Mouse (Mus musculus) midbrain, embryonic 11.5 days (tissue): ENCODE measurements at regions not wholly inside any gene's neighbourhood (a gene's known extent, or its start where the extent isn't known, plus 50 kb on each side); places are given as distances from the start of the nearest gene placed in this dataset.

Source experiments
- ATAC-seq: fragments of 200-750 bp; cut with Nextera tagmentation; 2 replicates; pipeline ENCODE4 v1.8.0; 2017; ENCODE audit warnings: moderate TSS enrichment, moderate library complexity; ENCODE audit not compliant: low FRiP score
- DNase-seq: peaks from one replicate; pipeline ENCODE4 v3.0.0; 2015; ENCODE audit warnings: low spot score; ENCODE audit errors: missing footprints
- H3K27ac ChIP-seq: fragments of 300-500 bp; sonication (generic); 2 replicates; pipeline ENCODE4 v1.5.1; 2014; ENCODE audit warnings: low read depth, low read length
- H3K27me3 ChIP-seq: fragments of 300-500 bp; sonication (generic); 2 replicates; pipeline ENCODE4 v1.6.1; 2014; ENCODE audit warnings: mild to moderate bottlenecking, low read length, moderate library complexity, mixed read lengths; ENCODE audit not compliant: control insufficient read depth, insufficient read depth
- H3K36me3 ChIP-seq: fragments of 300-500 bp; sonication (generic); 2 replicates; pipeline ENCODE4 v1.6.1; 2014; ENCODE audit warnings: mild to moderate bottlenecking, low read length, moderate library complexity, mixed read lengths; ENCODE audit not compliant: control insufficient read depth, insufficient read depth
- H3K4me1 ChIP-seq: fragments of 300-500 bp; sonication (generic); 2 replicates; pipeline ENCODE4 v1.6.1; 2014; ENCODE audit warnings: low read length; ENCODE audit not compliant: control insufficient read depth, insufficient read depth
- H3K4me2 ChIP-seq: fragments of 300-500 bp; sonication (generic); 2 replicates; pipeline ENCODE4 v1.6.1; 2014; ENCODE audit warnings: mild to moderate bottlenecking, moderate library complexity
- H3K4me3 ChIP-seq: fragments of 300-500 bp; sonication (generic); 2 replicates; pipeline ENCODE4 v1.5.1; 2014; ENCODE audit warnings: low read depth, low read length
- H3K9ac ChIP-seq: fragments of 300-500 bp; sonication (generic); 2 replicates; pipeline ENCODE4 v1.6.1; 2014; ENCODE audit warnings: low read length
- H3K9me3 ChIP-seq: fragments of 300-500 bp; sonication (generic); 2 replicates; pipeline ENCODE4 v1.6.1; 2016; ENCODE audit warnings: low read length; ENCODE audit not compliant: control insufficient read depth
- WGBS: fragments of 180-500 bp; shearing (Covaris S2); extraction: QIAGEN DNeasy Blood & Tissue Kit; methylation state at CpG from one replicate; pipeline ENCODE4 v1.1.7; 2014; 5-methylcytosine and 5-hydroxymethylcytosine counted together

DNA sequence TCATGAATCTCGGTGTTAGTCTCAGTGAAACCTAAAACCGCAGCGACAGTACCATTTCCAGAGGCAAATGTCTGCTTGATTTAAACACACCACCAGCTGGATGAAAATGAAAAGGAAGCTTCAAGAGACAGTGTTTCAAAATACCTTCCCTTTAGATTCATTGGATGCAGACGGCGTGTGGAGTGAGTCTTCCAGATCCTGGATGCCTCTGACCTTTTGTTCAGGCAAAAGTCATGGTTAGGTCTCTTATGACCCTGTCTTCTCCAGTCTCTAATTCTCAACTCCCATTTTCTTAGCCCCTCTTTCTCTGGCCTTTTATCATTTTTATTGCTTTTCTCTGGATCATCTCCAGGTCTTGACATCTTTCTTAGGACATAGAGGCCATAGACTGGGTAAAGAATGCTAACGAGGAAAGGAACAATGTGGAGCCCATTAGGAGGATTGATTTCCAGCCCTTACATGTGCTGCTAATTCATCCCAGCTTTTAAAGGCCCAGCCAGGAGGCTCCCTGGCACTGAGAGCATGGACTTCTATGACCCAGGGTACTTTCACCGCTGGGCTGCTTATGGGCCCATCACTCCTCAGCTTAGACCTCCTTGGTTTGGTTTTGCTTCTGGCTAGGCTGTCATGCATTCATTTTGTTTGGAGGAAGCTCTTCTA lies 111.4 kb downstream of the Arrdc4 start:
- no peak overlapping the region for H3K4me3 ChIP-seq
- DNase-seq, result no peak
- no peaks in the 10 kb centered on the region for H3K36me3 ChIP-seq
- no peaks in the 10 kb centered on the region for H3K27me3 ChIP-seq
- no peak overlapping the region for H3K4me2 ChIP-seq
- no peak for ATAC-seq
- WGBS, result 86% methylated on average over 7 of the region's 7 CpGs
- no peaks in the 10 kb centered on the region for H3K4me1 ChIP-seq
- H3K9me3 ChIP-seq, result no peaks in the 10 kb centered on the region
- H3K27ac ChIP-seq, result no peak overlapping the region
- no peak overlapping the region for H3K9ac ChIP-seq

DNA sequence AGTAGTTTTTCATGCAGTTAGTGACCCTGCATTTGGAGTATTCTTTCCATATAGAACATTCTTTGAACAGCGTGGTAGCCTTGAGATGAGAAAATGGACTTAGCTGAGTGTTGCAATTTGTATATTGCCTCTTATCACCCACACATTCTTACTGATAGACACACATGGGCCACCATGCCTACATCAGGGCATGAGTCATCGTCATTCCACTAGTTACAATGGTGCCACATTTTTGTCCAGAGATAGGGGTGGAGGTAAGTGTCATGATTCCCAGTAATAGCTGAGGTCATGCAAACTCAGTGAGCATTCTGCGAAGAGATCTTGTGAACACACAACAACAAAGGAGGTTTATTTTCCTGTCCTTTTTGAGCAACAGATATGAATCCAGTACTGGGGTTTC lies 128.0 kb downstream of the Arrdc4 start:
- Histone ChIP-seq H3K27ac (no peak overlapping the region), H3K27me3 (no peaks in the 10 kb centered on the region), H3K9ac (no peak overlapping the region), H3K9me3 (no peaks in the 10 kb centered on the region), H3K4me2 (no peak overlapping the region), H3K4me1 (no peaks in the 10 kb centered on the region), H3K4me3 (no peak overlapping the region), H3K36me3 (no peaks in the 10 kb centered on the region)
- 89% methylated on average over 3 of the region's 3 CpGs for WGBS
- no peak for ATAC-seq
- DNase-seq, result no peak

DNA sequence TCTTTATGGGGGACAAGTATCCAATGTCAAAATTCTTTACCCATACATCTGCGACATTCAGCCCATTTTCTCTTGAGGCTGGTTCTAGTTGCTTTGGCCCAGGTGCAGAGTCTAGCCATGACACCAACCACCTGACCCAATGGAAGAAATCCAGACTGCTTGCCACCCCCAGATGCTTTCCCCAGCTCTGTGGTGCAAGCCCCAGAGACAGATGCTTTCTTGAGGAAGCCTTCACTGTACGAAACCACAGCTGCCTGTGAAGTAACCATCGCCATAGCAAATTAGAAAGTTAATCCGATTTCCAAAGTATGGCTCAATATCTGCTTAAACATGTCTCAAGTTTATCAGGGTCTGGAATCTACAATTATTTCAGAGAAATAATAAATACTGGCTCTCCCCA lies 138.5 kb downstream of the Arrdc4 start:
- H3K4me1 ChIP-seq, result no peaks in the 10 kb centered on the region
- H3K27ac ChIP-seq, result no peak overlapping the region
- H3K27me3 ChIP-seq, result no peaks in the 10 kb centered on the region
- no peaks in the 10 kb centered on the region for H3K9me3 ChIP-seq
- DNase-seq (no peak), ATAC-seq (no peak)
- no peaks in the 10 kb centered on the region for H3K36me3 ChIP-seq
- 90% methylated on average over 4 of the region's 4 CpGs for WGBS
- no peak overlapping the region for H3K4me2 ChIP-seq
- no peak overlapping the region for H3K4me3 ChIP-seq
- no peak overlapping the region for H3K9ac ChIP-seq

DNA sequence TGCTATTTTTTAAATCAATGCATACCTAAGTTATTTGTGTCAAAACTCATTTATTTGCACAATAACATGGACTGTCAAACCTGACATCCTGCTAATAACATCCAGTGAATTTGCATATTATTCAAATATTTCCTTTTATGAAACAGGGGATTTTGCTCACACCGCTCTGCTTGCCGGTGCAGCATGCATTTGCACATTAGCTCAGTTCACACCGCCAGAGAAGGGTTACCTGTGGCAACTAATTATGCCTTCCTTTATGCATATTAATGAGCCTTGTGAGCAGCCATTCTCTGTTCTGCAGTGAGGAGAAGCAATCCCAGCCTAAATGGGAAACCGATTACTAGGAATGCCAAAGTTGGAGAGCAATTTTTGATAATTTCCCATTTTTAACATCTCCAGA lies 141.9 kb downstream of the Arrdc4 start:
- H3K27ac ChIP-seq, result no peak overlapping the region
- 71% methylated on average over 4 of the region's 4 CpGs for WGBS
- H3K4me3 ChIP-seq, result no peak overlapping the region
- no peaks in the 10 kb centered on the region for H3K27me3 ChIP-seq
- no peak for ATAC-seq
- H3K4me1 ChIP-seq, result no peaks in the 10 kb centered on the region
- H3K4me2 ChIP-seq, result no peak overlapping the region
- no peak overlapping the region for H3K9ac ChIP-seq
- H3K9me3 ChIP-seq, result no peaks in the 10 kb centered on the region
- DNase-seq, result no peak
- H3K36me3 ChIP-seq, result no peaks in the 10 kb centered on the region

DNA sequence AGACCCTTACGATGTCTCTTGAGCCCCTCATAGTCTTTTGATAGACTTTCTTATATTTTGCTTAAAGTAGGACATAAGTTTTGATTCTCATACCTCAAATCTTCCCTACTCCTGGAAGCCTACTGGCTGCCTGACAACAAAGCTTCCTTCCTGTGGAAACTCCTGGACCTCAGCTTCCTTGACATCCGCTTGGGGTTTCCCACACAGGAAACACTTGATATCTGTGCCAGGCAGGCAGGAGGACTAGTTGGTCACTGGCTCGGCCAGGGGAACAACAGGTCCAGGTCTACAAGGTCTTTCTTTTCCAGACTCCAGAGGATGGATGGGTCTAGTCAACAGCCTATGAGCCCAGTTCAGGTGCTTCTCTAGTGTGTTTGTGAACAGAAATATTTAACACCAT lies 142.8 kb downstream of the Arrdc4 start:
- H3K36me3 ChIP-seq, result no peaks in the 10 kb centered on the region
- 88% methylated on average over 3 of the region's 3 CpGs for WGBS
- H3K4me3 ChIP-seq, result no peak overlapping the region
- H3K9ac ChIP-seq, result no peak overlapping the region
- DNase-seq (no peak), ATAC-seq (no peak)
- H3K27ac ChIP-seq, result no peak overlapping the region
- H3K4me1 ChIP-seq, result no peaks in the 10 kb centered on the region
- H3K27me3 ChIP-seq, result no peaks in the 10 kb centered on the region
- H3K9me3 ChIP-seq, result no peaks in the 10 kb centered on the region
- no peak overlapping the region for H3K4me2 ChIP-seq

DNA sequence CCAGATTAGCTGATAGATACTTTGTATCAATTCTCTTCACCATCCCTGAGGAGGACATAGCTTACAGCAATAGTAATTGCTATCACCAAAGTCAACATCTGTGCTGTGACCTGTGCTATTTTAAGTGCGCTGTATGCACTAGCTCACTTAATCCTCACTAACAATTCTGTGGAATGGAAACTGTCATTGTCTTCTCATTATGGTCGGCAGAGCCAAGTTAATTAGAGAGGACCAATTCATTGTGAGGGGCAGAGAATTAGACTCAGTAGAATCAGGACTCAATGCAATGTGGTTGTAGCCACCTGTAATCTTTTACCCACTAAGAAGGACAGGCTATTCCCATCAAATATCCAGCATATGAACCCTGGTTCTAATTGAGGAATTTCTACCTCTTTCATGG lies 145.3 kb downstream of the Arrdc4 start:
- ATAC-seq, result no peak
- DNase-seq, result no peak
- H3K36me3 ChIP-seq, result no peaks in the 10 kb centered on the region
- no peak overlapping the region for H3K4me3 ChIP-seq
- no peaks in the 10 kb centered on the region for H3K9me3 ChIP-seq
- H3K4me1 ChIP-seq, result no peaks in the 10 kb centered on the region
- H3K9ac ChIP-seq, result no peak overlapping the region
- WGBS, result 70% methylated on average over 2 of the region's 2 CpGs
- no peaks in the 10 kb centered on the region; the same call in 1 of the 2 replicates for H3K27me3 ChIP-seq
- no peak overlapping the region for H3K4me2 ChIP-seq
- no peak overlapping the region for H3K27ac ChIP-seq

DNA sequence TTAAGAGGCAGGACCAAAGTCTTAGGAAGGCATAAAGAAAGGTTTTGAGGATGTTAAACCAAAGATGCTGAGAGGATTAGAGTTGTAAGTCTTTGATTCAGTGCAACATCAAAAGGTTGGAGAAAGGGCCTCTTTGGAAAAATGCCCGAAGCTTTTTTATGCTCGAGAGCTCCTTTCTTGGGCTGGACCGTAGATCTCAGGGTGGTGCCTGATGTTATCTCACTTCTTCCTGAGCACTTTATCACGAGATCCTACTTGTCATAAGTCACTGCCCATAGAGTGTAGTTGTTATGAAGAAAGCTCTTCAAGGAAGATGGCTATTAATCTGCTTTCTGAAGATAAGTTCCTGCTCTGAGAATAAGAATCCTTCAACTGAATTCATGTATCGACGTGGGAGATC lies 147.0 kb downstream of the Arrdc4 start:
- 39% methylated on average over 6 of the region's 6 CpGs for WGBS
- no peak overlapping the region for H3K4me2 ChIP-seq
- no peaks in the 10 kb centered on the region for H3K36me3 ChIP-seq
- no peaks in the 10 kb centered on the region for H3K9me3 ChIP-seq
- H3K4me3 ChIP-seq, result no peak overlapping the region
- no peak overlapping the region for H3K9ac ChIP-seq
- H3K27me3 ChIP-seq, result no peaks in the 10 kb centered on the region; the same call in 1 of the 2 replicates
- no peak overlapping the region for H3K27ac ChIP-seq
- no peaks in the 10 kb centered on the region for H3K4me1 ChIP-seq
- no peak for ATAC-seq
- no peak for DNase-seq

DNA sequence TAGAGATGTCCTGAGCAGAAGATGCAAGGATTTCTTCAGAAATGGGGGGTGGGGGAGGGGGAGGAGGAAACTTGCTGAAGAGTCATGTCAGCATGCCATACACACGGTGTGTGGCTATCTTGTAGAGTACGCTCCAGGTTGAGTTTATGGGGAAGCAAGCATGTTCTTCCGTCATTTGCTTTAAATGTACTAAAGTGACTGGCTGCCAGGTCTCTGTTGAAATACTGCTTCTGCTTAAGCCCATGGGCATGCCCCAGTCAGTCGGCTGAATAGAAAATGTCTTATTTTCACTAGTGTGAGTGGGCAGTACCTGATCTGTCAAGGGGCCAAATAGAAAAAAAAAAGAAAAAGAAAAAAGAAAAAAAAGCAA lies 155.0 kb downstream of the Arrdc4 start:
- H3K27me3 ChIP-seq, result peaks cover 2% of the 10 kb centered on the region; the same call in 1 of the 2 replicates
- peaks cover 4% of the 10 kb centered on the region; the same call in 1 of the 2 replicates for H3K4me1 ChIP-seq
- DNase-seq (no peak), ATAC-seq (no peak)
- 70% methylated on average over 4 of the region's 4 CpGs for WGBS
- no peak overlapping the region for H3K9ac ChIP-seq
- no peaks in the 10 kb centered on the region for H3K36me3 ChIP-seq
- no peak overlapping the region for H3K27ac ChIP-seq
- H3K4me3 ChIP-seq, result no peak overlapping the region
- no peak overlapping the region for H3K4me2 ChIP-seq
- no peaks in the 10 kb centered on the region for H3K9me3 ChIP-seq

DNA sequence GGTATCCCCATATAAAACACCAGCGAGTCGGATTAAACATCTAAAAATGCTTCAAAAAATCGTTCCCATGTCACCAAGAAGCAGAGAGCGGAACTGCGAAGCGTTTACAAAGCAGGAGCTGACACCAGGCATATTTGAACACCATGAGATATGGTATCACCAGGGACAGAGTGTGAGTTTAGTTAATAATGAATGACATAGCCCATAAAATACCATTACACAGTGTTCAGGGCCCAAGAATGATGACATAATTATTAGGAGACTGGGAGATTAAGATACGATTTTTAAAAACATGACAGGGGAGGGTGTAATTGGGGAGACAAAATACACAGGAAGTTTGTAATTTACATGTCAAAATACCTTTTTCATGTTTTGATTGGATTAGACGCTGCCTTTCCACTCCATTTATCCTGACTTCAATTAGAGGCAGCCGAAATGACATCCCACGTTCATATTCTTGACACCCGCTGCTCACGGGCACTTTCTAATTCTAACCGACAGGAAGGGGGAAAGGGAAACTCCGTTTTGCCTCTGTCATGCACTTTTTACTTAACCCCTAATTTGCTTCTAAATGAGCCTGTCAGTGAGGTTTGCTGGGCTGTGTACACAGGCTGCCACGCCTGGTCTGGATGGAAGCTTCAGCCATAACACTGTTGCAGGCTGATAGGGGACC lies 155.6 kb downstream of the Arrdc4 start:
- Histone ChIP-seq H3K4me1 (peaks cover 4% of the 10 kb centered on the region; the same call in 1 of the 2 replicates), H3K4me3 (no peak overlapping the region), H3K9me3 (no peaks in the 10 kb centered on the region), H3K27ac (no peak overlapping the region), H3K36me3 (no peaks in the 10 kb centered on the region), H3K9ac (no peak overlapping the region), H3K4me2 (no peak overlapping the region), H3K27me3 (peaks cover 2% of the 10 kb centered on the region; the same call in 1 of the 2 replicates)
- ATAC-seq, result peak; percentile 83
- WGBS, result 51% methylated on average over 15 of the region's 15 CpGs
- DNase-seq, result no peak
